Mouse (Mus musculus) adrenal gland, postnatal 4 days (tissue): ENCODE data around the gene Zbed4. TPM values are rescaled to one million over a fixed set of nuclear protein-coding genes. Genes with fewer than 3 reads are reported as not detected.

ENCODE experiments used
- total RNA-seq, 2 experiments: library from RNA; stranded (reverse); gene quantifications; 2 replicates each; pipeline ENCODE4 v1.2.3; 2021

Zbed4 gene
- total RNA-seq, 2 experiments from 2014 or later: 11.9 to 15.1 TPM

Other genes starting within 250 kb of the Zbed4 start
- not detected for gene Zdhhc25, start 151.4 kb upstream of the Zbed4 start, total RNA-seq
- gene Brd1, start 17.4 kb upstream of the Zbed4 start, total RNA-seq: 10 to 100 TPM; 68.8 to 77.0 TPM
- gene Alg12, start 67.7 kb downstream of the Zbed4 start, total RNA-seq: 10 to 100 TPM; 15.8 to 16.6 TPM
- gene Creld2, start 68.0 kb downstream of the Zbed4 start, total RNA-seq: 10 to 100 TPM; 28.0 to 36.1 TPM
- 10 to 100 TPM; 45.9 to 48.8 TPM for gene Pim3, start 110.5 kb downstream of the Zbed4 start, total RNA-seq
- gene Ttll8, start 202.8 kb downstream of the Zbed4 start, total RNA-seq: under 1 TPM in 1 of 2 experiments, not detected in 1; 0.28 TPM
- gene Mlc1, start 227.3 kb downstream of the Zbed4 start, total RNA-seq: under 1 TPM in 1 of 2 experiments, not detected in 1; 0.17 TPM
- gene Mov10l1, start 231.2 kb downstream of the Zbed4 start, total RNA-seq: under 1 TPM in 1 of 2 experiments, not detected in 1; 0.53 TPM